Mouse (Mus musculus): ENCODE measurements at regions not wholly inside any gene's neighbourhood (a gene's known extent, or its start where the extent isn't known, plus 50 kb on each side); places are given as distances from the start of the nearest gene placed in this dataset.

GRCm38 (mm10) chr17:93460409-93460808 is 261.6 kb downstream of the Adcyap1 start:
- DNase-seq (ENCODE audit: low read depth), result no peak

GRCm38 (mm10) chr17:93463621-93464211 is 264.9 kb downstream of the Adcyap1 start:
- TF ChIP-seq POLR2A (IDR thresholded peaks at IDR 0.05; ENCODE audit: borderline replicate concordance, extremely low read depth, insufficient read depth, insufficient read length, poor library complexity, severe bottlenecking) (no peak), CTCF (IDR thresholded peaks at IDR 0.05; ENCODE audit: borderline replicate concordance, extremely low read depth, insufficient read depth, insufficient read length) (no peak)
- DNase-seq (ENCODE audit: low read depth), result peak; percentile 3

More at GRCm38 (mm10) chr17:93460409-93460808, 261.6 kb downstream of the Adcyap1 start:
- no peak for TF ChIP-seq CTCF (IDR thresholded peaks at IDR 0.05; ENCODE audit: borderline replicate concordance, extremely low read depth, insufficient read depth, insufficient read length)
- no peak for TF ChIP-seq POLR2A (IDR thresholded peaks at IDR 0.05; ENCODE audit: borderline replicate concordance, extremely low read depth, insufficient read depth, insufficient read length, poor library complexity, severe bottlenecking)

GRCm38 (mm10) chr17:93482378-93482777 is 283.6 kb downstream of the Adcyap1 start:
- DNase-seq (ENCODE audit: low read depth), result no peak
- TF ChIP-seq CTCF (IDR thresholded peaks at IDR 0.05; ENCODE audit: borderline replicate concordance, extremely low read depth, insufficient read depth, insufficient read length), result no peak
- no peak for TF ChIP-seq POLR2A (IDR thresholded peaks at IDR 0.05; ENCODE audit: borderline replicate concordance, extremely low read depth, insufficient read depth, insufficient read length, poor library complexity, severe bottlenecking)

- no peak for TF ChIP-seq CTCF (IDR thresholded peaks at IDR 0.05; ENCODE audit: borderline replicate concordance, extremely low read depth, insufficient read depth, insufficient read length)
- TF ChIP-seq POLR2A (IDR thresholded peaks at IDR 0.05; ENCODE audit: borderline replicate concordance, extremely low read depth, insufficient read depth, insufficient read length, poor library complexity, severe bottlenecking), result no peak
Measured at GRCm38 (mm10) chr17:93484540-93484939, 285.7 kb downstream of the Adcyap1 start.

GRCm38 (mm10) chr17:93486442-93486841 is 287.6 kb downstream of the Adcyap1 start:
- no peak for DNase-seq (ENCODE audit: low read depth)
- TF ChIP-seq CTCF (IDR thresholded peaks at IDR 0.05; ENCODE audit: borderline replicate concordance, extremely low read depth, insufficient read depth, insufficient read length) (no peak), POLR2A (IDR thresholded peaks at IDR 0.05; ENCODE audit: borderline replicate concordance, extremely low read depth, insufficient read depth, insufficient read length, poor library complexity, severe bottlenecking) (no peak)

More at GRCm38 (mm10) chr17:93484540-93484939, 285.7 kb downstream of the Adcyap1 start:
- no peak for DNase-seq (ENCODE audit: low read depth)

- TF ChIP-seq POLR2A (IDR thresholded peaks at IDR 0.05; ENCODE audit: borderline replicate concordance, extremely low read depth, insufficient read depth, insufficient read length, poor library complexity, severe bottlenecking) (no peak), CTCF (IDR thresholded peaks at IDR 0.05; ENCODE audit: borderline replicate concordance, extremely low read depth, insufficient read depth, insufficient read length) (no peak)
- DNase-seq (ENCODE audit: low read depth), result no peak
Measured at GRCm38 (mm10) chr17:93489988-93490732, 291.3 kb downstream of the Adcyap1 start.

GRCm38 (mm10) chr17:93508882-93509594 is 310.2 kb downstream of the Adcyap1 start:
- no peak for DNase-seq (ENCODE audit: low read depth)

GRCm38 (mm10) chr17:93523406-93523805 is 324.6 kb downstream of the Adcyap1 start:
- TF ChIP-seq CTCF (IDR thresholded peaks at IDR 0.05; ENCODE audit: borderline replicate concordance, extremely low read depth, insufficient read depth, insufficient read length) (no peak), POLR2A (IDR thresholded peaks at IDR 0.05; ENCODE audit: borderline replicate concordance, extremely low read depth, insufficient read depth, insufficient read length, poor library complexity, severe bottlenecking) (no peak)
- no peak for DNase-seq (ENCODE audit: low read depth)

More at GRCm38 (mm10) chr17:93508882-93509594, 310.2 kb downstream of the Adcyap1 start:
- TF ChIP-seq POLR2A (IDR thresholded peaks at IDR 0.05; ENCODE audit: borderline replicate concordance, extremely low read depth, insufficient read depth, insufficient read length, poor library complexity, severe bottlenecking), result no peak
- TF ChIP-seq CTCF (IDR thresholded peaks at IDR 0.05; ENCODE audit: borderline replicate concordance, extremely low read depth, insufficient read depth, insufficient read length), result no peak

GRCm38 (mm10) chr17:93525871-93526644 is 327.2 kb downstream of the Adcyap1 start:
- no peak for TF ChIP-seq CTCF (IDR thresholded peaks at IDR 0.05; ENCODE audit: borderline replicate concordance, extremely low read depth, insufficient read depth, insufficient read length)
- TF ChIP-seq POLR2A (IDR thresholded peaks at IDR 0.05; ENCODE audit: borderline replicate concordance, extremely low read depth, insufficient read depth, insufficient read length, poor library complexity, severe bottlenecking), result no peak
- DNase-seq (ENCODE audit: low read depth), result peak; percentile 3

GRCm38 (mm10) chr17:93532535-93532934 is 333.7 kb downstream of the Adcyap1 start:
- TF ChIP-seq POLR2A (IDR thresholded peaks at IDR 0.05; ENCODE audit: borderline replicate concordance, extremely low read depth, insufficient read depth, insufficient read length, poor library complexity, severe bottlenecking) (no peak), CTCF (IDR thresholded peaks at IDR 0.05; ENCODE audit: borderline replicate concordance, extremely low read depth, insufficient read depth, insufficient read length) (no peak)
- peak; percentile 13 for DNase-seq (ENCODE audit: low read depth)

All from brain, embryonic 14.5 days (tissue).